Mouse (Mus musculus) liver, embryonic 15.5 days (tissue): ENCODE results near the gene Gpr84. TPM values are rescaled to one million over a fixed set of nuclear protein-coding genes. Genes with fewer than 3 reads are reported as not detected.
A peak's percentile ranks its signal among the peaks of the same experiment; 100 is the strongest.

Experiments
- ATAC-seq: fragments of 200-750 bp; cut with Nextera tagmentation; 2 replicates; pipeline ENCODE4 v1.8.0; 2017; ENCODE audit warnings: moderate number of reproducible peaks, mild to moderate bottlenecking, moderate library complexity; ENCODE audit not compliant: insufficient read depth
- H3K27ac ChIP-seq: fragments of 300-500 bp; sonication (generic); replicated peaks from 2 replicates; pipeline ENCODE4 v1.5.1; 2015; ENCODE audit warnings: mild to moderate bottlenecking, inconsistent platforms
- H3K27me3 ChIP-seq: fragments of 300-500 bp; sonication (generic); 2 replicates; pipeline ENCODE4 v1.6.1; 2015; ENCODE audit warnings: mild to moderate bottlenecking, inconsistent platforms
- H3K36me3 ChIP-seq: fragments of 300-500 bp; sonication (generic); replicated peaks from 2 replicates; pipeline ENCODE4 v1.6.1; 2015; ENCODE audit warnings: moderate library complexity, mild to moderate bottlenecking, inconsistent platforms
- H3K4me1 ChIP-seq: fragments of 300-500 bp; sonication (generic); replicated peaks from 2 replicates; pipeline ENCODE4 v1.6.1; 2015; ENCODE audit warnings: inconsistent platforms
- H3K4me2 ChIP-seq: fragments of 300-500 bp; sonication (generic); 2 replicates; pipeline ENCODE4 v1.6.1; 2015; ENCODE audit warnings: moderate library complexity, mild to moderate bottlenecking, inconsistent platforms
- H3K4me3 ChIP-seq: fragments of 300-500 bp; sonication (generic); replicated peaks from 2 replicates; pipeline ENCODE4 v1.5.1; 2015; ENCODE audit warnings: mild to moderate bottlenecking, inconsistent platforms
- H3K9ac ChIP-seq: fragments of 300-500 bp; sonication (generic); 2 replicates; pipeline ENCODE4 v1.6.1; 2015; ENCODE audit warnings: moderate library complexity, mild to moderate bottlenecking, inconsistent platforms
- H3K9me3 ChIP-seq: fragments of 300-500 bp; sonication (generic); replicated peaks from 2 replicates; pipeline ENCODE4 v1.6.1; 2016; ENCODE audit warnings: inconsistent platforms
- WGBS: fragments of 180-500 bp; shearing (Covaris S2); methylation state at CpG from one replicate; pipeline ENCODE4 v1.1.7; 2015; ENCODE audit warnings: mixed read lengths; ENCODE audit not compliant: insufficient replicate concordance; 5-methylcytosine and 5-hydroxymethylcytosine counted together
- polyA plus RNA-seq: library from polyadenylated mRNA; unstranded; fragments of >200 nt; fragmentation: Nextera tagmentation; extraction: Ambion mirVana; gene quantifications from 2 replicates; pipeline ENCODE4 v1.2.1, GENCODE M21; 2015

Gpr84 gene
- polyA plus RNA-seq, 1 experiment from 2014 or later = 1.0 TPM

DNA sequence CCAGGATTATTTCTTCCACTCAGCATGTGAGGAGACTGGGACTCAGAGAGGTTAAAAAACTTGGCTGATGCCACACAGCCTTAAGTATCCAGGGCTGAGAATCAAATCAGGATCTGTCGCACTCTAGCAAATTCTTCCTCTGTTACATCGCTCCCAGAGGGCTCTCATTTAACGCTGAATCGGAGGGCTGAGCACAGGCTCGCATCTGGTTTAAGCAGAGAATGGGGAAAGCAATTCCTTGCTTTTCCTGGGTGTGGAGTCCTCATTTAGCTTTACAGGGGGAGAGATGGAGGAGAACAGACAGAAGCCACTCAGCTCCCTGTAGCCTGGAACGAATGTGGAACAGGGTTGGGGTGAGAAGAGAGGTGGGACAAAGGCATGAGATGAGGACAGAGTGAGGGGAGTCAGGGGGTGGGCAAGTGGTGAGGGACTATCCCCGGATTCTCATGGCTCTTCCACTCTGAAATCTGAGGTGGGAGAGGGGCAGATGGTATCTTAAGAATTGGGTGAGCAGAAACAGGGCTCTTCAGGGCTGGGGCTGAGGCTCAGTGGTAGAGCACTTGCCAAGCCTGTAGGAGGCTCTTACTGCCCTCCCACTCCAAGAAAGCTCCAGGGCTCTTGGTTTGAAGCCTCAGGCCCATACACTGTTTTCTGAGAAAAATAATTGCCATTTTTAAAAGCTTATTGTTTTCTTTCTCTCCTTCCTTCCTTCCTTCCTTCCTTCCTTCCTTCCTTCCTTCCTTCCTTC is 25.2 kb upstream of the Gpr84 start:
- no peak for ATAC-seq
- Histone ChIP-seq H3K4me3 (no peak overlapping the region), H3K4me2 (no peak overlapping the region), H3K27me3 (peaks cover 30% of the 10 kb centered on the region), H3K27ac (no peak overlapping the region), H3K4me1 (peaks cover 49% of the 10 kb centered on the region), H3K36me3 (no peaks in the 10 kb centered on the region), H3K9ac (no peak overlapping the region), H3K9me3 (no peaks in the 10 kb centered on the region)
- WGBS = 56% methylated on average over 7 of the region's 7 CpGs

DNA sequence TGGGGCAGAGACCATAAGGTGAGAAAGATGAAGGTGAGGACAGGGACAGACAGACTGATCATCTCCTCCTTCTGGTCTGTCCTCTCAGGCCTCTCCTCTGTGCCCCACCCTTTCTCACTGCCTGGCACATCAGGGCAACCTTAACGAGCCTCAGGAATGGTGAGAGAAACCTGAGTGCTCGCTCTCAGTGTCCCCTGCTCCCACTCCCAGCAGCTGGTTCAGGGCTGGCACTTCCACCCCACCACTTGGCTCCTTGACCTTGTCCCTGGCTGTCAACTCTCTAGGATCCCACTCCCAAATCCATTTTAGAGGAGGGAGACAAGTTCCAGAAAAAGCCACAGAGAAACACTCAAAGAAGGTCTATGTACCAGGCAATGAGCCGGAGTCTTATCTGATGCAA is 24.6 kb upstream of the Gpr84 start:
- WGBS = 50% methylated on average over 3 of the region's 3 CpGs

DNA sequence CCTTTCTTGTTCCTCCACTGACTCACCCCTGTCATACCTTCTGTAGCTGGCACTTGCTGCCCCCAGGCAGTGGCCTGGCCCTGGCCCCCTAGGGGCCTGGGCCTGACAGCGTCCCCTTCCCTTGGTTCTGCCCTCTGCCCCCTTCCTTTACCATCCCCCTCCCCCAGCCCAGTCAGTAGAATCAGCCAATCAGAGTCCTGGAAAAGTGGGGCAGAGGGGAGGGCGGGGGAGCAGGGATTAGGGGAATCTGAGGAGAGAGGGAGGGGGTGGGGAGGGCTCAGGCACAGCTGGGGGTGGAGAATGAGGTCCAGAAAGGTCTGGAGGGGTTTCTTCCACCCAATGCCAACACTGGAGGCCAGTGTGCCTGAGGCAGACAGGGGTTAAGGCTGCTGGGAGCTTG is 23.8 kb upstream of the Gpr84 start:
- H3K4me2 ChIP-seq = peak overlapping the region; percentile 54
- H3K4me1 ChIP-seq = peaks cover 35% of the 10 kb centered on the region
- H3K27me3 ChIP-seq = peaks cover 16% of the 10 kb centered on the region
- no peak overlapping the region for H3K9ac ChIP-seq
- 30% methylated on average over 2 of the region's 2 CpGs for WGBS
- H3K4me3 ChIP-seq = peak overlapping the region; percentile 32
- H3K27ac ChIP-seq = peak overlapping the region; percentile 67
- no peaks in the 10 kb centered on the region for H3K36me3 ChIP-seq
- peak; percentile 39; the same call in 1 of the 2 replicates for ATAC-seq
- H3K9me3 ChIP-seq = no peaks in the 10 kb centered on the region

More for the DNA sequence above, 24.6 kb upstream of the Gpr84 start:
- Histone ChIP-seq H3K4me3 (no peak overlapping the region), H3K36me3 (no peaks in the 10 kb centered on the region), H3K27me3 (peaks cover 24% of the 10 kb centered on the region), H3K4me1 (peaks cover 43% of the 10 kb centered on the region), H3K27ac (no peak overlapping the region), H3K9me3 (no peaks in the 10 kb centered on the region), H3K4me2 (no peak overlapping the region), H3K9ac (no peak overlapping the region)
- no peak for ATAC-seq

DNA sequence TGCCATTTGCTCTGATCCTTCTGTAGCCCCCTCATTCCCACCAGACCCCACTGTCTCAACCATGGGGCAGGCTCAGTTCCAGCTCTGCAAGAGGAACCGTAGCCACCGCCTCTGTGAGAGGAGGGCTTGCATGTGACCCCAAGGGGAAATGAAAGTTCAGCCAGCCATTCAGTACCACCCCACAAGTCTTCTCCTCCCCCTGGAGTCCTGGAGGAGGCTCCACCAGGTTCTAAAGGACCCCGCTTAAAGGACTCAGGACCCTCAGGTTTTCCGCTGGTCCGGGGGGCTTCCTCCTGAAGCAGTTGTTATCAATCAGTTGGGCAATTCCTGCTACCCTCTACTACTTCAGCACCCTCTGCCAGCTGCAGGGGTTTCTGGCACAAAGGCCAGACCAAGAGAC is 23.3 kb upstream of the Gpr84 start:
- Histone ChIP-seq H3K4me3 (peak overlapping the region; percentile 32), H3K9ac (no peak overlapping the region), H3K4me2 (peak overlapping the region; percentile 54), H3K4me1 (peaks cover 30% of the 10 kb centered on the region), H3K9me3 (no peaks in the 10 kb centered on the region), H3K36me3 (no peaks in the 10 kb centered on the region), H3K27ac (peak overlapping the region; percentile 67), H3K27me3 (peaks cover 11% of the 10 kb centered on the region)
- ATAC-seq = peak; percentile 41
- WGBS = 63% methylated on average over 5 of the region's 5 CpGs

DNA sequence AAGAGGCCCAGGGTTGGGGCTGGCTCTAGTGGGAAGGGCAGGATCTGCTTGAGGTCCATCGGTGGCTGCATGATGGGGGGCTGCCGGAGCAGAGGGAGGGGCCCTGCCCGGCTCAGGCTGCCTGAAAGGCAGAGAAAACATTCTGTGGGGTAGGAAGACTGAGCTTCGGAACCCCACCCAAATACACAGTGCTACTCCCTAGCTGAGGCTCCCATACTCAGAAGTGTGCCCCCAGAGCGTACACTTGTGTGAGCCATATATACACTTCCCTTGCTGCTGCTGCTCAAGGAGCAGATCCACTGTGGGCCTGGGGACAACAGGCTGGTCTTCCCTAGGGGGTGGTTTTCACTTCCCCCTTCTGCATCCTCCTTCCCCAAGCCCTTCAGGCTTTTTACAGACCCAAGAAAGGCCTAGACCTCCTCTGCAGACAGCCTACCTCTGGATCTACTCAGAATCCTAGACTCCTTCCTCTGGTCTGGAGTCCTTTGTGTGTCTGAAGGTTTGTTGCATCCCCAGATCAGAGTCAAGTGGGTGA is 22.7 kb upstream of the Gpr84 start:
- Histone ChIP-seq H3K4me2 (peak overlapping the region; percentile 54), H3K4me3 (peak overlapping the region; percentile 32)
- 54% methylated on average over 5 of the region's 5 CpGs for WGBS

DNA sequence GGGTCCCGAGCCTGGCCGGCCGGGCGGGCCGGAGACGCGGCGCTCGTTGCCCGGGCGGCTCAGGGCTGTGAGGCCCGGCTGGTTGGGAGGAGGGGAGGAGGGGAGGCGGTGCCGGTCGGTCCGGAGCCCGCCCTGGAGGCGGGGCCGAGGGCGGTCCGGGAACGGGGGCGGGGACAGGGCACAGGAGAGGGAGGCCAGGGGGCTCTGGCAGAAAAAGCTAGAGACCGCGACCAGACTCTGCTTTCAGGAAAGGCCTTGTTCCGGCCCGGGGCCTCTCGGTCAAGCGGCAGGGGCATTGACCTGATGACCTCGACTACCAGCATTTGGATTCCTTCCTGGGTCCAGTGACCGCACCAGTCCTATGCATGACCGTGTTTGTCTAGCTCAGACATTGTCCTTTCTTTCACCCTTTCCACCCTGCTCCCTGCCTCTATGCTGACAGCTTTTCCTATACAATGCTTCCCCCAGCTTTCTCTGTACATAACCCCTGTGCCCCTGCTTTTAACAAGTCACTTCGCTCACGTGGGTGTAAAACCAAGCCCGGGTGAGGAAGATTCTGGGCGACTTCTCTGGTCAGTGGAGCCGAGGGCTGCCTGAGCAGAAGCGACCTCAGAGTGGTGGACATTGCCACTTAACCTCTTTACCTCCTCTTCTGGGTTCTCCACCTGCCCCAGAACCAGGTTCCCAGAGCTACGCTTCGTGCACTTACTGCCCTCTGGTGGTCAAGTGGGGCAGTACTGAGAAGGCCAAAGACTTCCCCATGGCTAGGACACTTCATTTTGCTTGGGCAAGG is 13.2 kb upstream of the Gpr84 start:
- Histone ChIP-seq H3K27ac (peak overlapping the region; percentile 74), H3K9ac (peak overlapping the region; percentile 57), H3K4me1 (peaks cover 45% of the 10 kb centered on the region), H3K4me3 (peak overlapping the region; percentile 65), H3K4me2 (peak overlapping the region; percentile 96), H3K9me3 (no peaks in the 10 kb centered on the region), H3K27me3 (peaks cover 12% of the 10 kb centered on the region; the same call in 1 of the 2 replicates), H3K36me3 (no peaks in the 10 kb centered on the region)
- WGBS = 1% methylated on average over 40 of the region's 40 CpGs
- ATAC-seq = peak; percentile 94

More for the DNA sequence above, 22.7 kb upstream of the Gpr84 start:
- peak overlapping the region; percentile 67; the same call in 1 of the 2 replicates for H3K27ac ChIP-seq
- ATAC-seq = peak; percentile 38
- H3K9me3 ChIP-seq = no peaks in the 10 kb centered on the region
- no peak overlapping the region for H3K9ac ChIP-seq
- H3K36me3 ChIP-seq = no peaks in the 10 kb centered on the region
- peaks cover 29% of the 10 kb centered on the region for H3K4me1 ChIP-seq
- peaks cover 6% of the 10 kb centered on the region for H3K27me3 ChIP-seq

DNA sequence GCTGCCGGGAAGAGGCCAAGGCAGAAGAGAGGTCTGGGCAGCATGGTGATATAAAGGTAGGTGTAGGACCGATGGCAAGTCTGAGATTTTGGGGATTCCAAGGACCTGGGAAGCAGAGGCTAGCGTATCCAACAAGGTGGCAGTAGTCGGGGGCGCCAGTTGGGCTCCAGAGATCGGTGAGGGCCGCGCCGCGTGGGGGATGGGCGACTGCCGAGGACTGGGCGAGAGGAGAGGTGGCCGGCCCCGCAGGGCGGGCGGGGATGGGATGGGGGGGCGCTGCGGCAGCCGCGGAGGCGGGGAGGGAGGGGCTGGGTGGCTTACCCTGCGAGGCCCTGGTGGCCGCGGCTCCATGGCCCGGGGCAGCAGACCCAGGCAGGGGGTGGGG is 12.7 kb upstream of the Gpr84 start:
- no peaks in the 10 kb centered on the region for H3K9me3 ChIP-seq
- H3K4me1 ChIP-seq = peaks cover 45% of the 10 kb centered on the region
- 3% methylated on average over 20 of the region's 26 CpGs for WGBS
- peaks cover 12% of the 10 kb centered on the region; the same call in 1 of the 2 replicates for H3K27me3 ChIP-seq
- H3K36me3 ChIP-seq = no peaks in the 10 kb centered on the region; the same call in 1 of the 2 replicates
- peak overlapping the region; percentile 65 for H3K4me3 ChIP-seq
- peak overlapping the region; percentile 57 for H3K9ac ChIP-seq
- peak overlapping the region; percentile 96 for H3K4me2 ChIP-seq
- ATAC-seq = peak; percentile 61
- peak overlapping the region; percentile 74 for H3K27ac ChIP-seq

DNA sequence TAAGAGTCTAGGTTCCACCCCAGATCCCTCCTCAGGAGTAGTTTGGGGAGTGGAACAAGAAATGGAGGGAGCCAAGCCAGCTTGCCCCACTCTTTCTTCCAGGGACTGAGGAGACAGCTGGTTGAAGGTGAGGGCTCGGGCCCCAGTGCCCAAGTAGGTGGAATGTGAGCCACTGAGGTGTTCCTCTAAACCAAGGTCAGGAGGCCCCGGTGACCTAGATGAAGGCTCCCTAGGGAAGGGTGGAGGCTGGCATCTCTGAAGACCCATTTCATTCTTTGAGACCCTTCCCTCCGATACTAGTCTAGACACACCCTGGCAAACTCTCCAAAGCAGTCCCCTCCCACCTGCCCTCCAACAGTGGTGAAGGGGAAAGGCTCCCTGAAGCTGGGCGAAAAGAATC is 12.0 kb upstream of the Gpr84 start:
- Histone ChIP-seq H3K9ac (no peak overlapping the region), H3K4me1 (peaks cover 45% of the 10 kb centered on the region), H3K9me3 (no peaks in the 10 kb centered on the region), H3K27ac (no peak overlapping the region), H3K36me3 (peaks cover 6% of the 10 kb centered on the region; the same call in 1 of the 2 replicates), H3K4me3 (peak overlapping the region; percentile 65; the same call in 1 of the 2 replicates), H3K4me2 (peak overlapping the region; percentile 96), H3K27me3 (peaks cover 12% of the 10 kb centered on the region; the same call in 1 of the 2 replicates)
- no peak for ATAC-seq
- 53% methylated on average over 4 of the region's 4 CpGs for WGBS

DNA sequence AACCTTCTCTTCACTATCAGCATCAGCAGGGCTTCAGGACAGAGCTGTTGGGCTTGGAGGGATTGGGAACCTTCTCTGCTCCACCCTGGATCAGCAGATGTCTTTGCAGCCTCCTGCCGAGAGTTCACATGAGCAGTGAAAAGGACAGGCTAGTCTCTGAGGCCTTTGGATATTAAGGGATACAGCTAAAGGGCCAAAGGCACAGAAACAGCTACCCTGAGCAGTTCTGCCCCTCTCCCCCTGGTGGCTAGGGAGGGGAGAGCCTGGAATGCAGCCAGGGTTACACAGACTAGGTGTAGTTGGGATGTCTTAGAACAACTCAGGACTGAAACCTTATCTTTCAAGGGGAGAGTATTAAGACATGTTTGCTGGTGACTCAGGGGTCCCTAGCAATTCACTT is 10.7 kb upstream of the Gpr84 start:
- peaks cover 12% of the 10 kb centered on the region; the same call in 1 of the 2 replicates for H3K27me3 ChIP-seq
- H3K4me3 ChIP-seq = no peak overlapping the region
- H3K36me3 ChIP-seq = peaks cover 6% of the 10 kb centered on the region; the same call in 1 of the 2 replicates
- no peak for ATAC-seq
- 87% methylated on average over 1 of the region's 1 CpGs for WGBS
- H3K4me2 ChIP-seq = no peak overlapping the region
- H3K4me1 ChIP-seq = peaks cover 45% of the 10 kb centered on the region
- H3K9me3 ChIP-seq = no peaks in the 10 kb centered on the region
- H3K27ac ChIP-seq = no peak overlapping the region
- no peak overlapping the region for H3K9ac ChIP-seq

DNA sequence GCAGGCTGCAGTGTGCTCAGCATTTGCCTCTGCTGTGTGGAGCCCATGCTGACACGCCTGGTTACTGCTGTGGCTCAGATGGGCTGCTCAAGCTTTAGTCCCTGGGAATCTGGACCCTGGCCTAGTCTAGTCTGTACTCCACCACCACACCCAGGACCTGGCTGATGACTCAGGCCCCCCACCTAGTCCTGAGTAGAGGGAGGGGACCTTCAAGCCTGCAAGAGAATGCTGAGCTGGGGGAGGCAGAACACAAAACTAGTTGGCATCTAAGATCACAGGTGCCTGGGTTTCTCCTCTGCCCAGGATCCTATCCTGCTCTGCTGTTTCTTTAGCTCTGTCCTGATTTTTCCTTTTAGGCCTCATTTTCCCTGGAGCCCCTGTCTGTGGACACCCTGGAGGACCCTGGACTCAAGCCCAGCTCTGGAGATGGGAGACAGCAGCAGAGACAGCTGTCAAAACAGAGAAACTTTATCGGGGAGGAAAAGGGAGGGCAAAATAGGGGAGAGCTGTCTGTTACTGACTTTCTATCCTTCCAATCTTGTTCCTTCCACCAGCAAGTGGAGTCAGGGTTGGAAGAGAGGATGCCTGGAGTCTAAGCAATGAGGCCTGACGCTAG is 7.9 kb upstream of the Gpr84 start:
- no peak overlapping the region for H3K9ac ChIP-seq
- H3K27me3 ChIP-seq = peaks cover 12% of the 10 kb centered on the region; the same call in 1 of the 2 replicates
- no peaks in the 10 kb centered on the region for H3K9me3 ChIP-seq
- WGBS = 65% methylated on average over 3 of the region's 3 CpGs
- peaks cover 6% of the 10 kb centered on the region; the same call in 1 of the 2 replicates for H3K36me3 ChIP-seq
- no peak overlapping the region for H3K4me3 ChIP-seq
- peaks cover 52% of the 10 kb centered on the region for H3K4me1 ChIP-seq
- H3K4me2 ChIP-seq = no peak overlapping the region
- no peak overlapping the region for H3K27ac ChIP-seq
- ATAC-seq = no peak
